Mouse (Mus musculus) neural tube, embryonic 10.5 days (tissue): ENCODE results near the gene Sat1.
"Not testable (repeated sequence)": the region's sequence is repeated elsewhere in the genome, so short reads cannot be mapped to it uniquely, and the experiment has no call there.

ENCODE experiments used
- DNase-seq: peaks from one replicate; pipeline ENCODE4 v3.0.0-alpha.2; 2017; ENCODE audit warnings: low spot score; ENCODE audit errors: extremely low spot score

The Sat1 gene

DNA sequence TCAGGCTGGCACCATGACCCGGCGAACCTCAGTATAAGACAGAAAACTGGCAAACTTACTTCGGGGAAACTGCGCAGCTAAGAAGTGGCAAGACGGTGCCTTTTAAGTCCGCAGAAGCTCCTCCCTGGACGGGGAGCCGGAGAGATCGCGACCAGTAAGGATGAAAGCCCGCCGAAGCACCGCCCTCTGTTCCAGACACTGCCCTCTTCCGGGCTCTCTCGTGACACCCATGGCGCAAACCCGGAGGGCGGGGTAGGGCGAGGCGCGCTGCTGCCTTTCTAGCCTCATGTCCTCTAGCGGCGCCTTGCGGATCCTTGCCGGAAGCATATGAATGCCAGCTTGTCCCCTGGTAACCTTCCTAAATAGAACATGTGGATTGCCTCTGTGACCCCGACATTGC is at the start of gene Sat1:
Sat1 (minus strand) TSS at position 179 of the 400 bp plus-strand sequence.
- DNase-seq, result peak; percentile 71

DNA sequence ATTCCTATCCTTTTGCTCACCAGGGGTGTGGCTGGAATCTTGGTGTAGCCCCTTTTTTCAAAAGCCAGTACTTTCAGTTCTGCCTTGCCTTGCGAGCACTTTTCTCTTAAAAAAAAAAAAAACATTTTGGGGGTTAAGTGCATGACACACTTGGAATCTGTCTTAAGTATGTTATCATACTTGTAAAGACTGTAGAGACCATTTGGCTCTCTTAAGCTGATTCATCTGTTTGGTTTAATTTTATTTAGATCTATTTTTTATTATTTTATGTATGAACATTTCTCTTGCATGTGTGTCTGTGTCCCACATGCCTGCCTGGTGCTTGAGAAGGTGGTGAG is 46.6 kb upstream of the Sat1 start:
- no peak for DNase-seq

- DNase-seq, result peak; percentile 69
Measured at GRCm38 (mm10) chrX:155262235-155262914, 46.1 kb upstream of the Sat1 start, which contains the start of gene Acot9. Gene Acot9, plus strand, starts transcription at chrX:155262443.

- no peak for DNase-seq
Measured at GRCm38 (mm10) chrX:155256856-155257255, 40.6 kb upstream of the Sat1 start.

GRCm38 (mm10) chrX:155218277-155218676 is 2.0 kb upstream of the Sat1 start:
- no peak for DNase-seq

GRCm38 (mm10) chrX:155215501-155216248 is 574 bp downstream of the Sat1 start:
- peak; percentile 40 for DNase-seq

DNA sequence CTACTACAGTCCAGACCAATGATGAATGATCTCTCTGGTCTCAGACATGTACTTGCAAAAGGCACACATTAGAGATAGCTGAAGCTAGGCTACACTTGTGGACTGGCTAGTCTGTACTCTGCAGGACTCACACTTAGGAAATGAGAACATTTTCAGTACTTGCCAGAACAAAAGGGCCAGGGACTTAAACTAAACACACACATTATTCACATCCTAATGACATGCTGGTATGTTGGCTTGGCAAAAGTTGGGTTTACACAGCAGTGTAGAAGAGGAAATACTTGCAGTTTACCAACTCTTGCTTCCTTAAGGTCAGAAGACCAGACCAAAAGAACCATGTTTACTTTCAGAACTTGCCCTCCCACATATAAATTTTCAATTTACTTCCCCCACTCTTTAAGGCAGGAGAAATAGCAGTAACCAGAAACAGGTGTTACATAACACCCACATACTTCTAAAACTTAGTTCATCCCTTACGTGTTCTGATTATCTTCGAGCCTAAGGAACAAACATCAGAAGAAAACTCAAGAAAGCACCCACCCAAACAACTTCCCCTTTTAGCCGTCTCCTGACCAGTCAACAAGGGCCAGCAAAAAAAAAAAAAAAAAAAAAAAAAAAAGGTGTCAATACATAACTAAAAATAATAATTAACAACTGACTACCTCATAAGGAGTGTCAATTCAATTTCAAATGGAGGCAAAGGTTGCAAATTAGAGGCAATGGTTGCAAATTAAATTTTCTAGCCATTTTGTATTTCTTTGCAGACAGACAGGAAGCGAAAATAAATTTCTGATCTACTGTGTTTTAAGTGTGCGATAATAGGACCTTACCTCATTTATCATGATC is 1.7 kb downstream of the Sat1 start:
- DNase-seq, result no peak

DNA sequence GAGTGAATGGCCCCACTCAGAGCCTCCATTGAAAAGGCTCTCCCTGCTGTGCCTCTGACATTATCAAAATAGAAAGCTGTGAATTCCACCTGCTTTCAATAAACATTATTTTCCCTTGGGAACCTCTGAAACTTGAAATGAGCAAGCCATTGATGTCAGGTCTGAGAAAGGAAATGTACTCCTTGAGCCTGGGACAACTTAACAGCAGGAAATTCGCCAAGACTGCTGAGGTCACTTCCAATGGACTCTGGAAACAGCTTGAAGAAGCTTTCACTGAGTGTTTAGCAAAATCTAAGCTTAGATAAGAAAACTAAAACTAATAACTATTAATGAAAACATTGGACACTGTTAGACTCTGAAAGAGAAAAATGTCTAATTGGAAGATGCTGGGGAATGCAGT is 7.6 kb downstream of the Sat1 start:
- DNase-seq, result no peak

DNA sequence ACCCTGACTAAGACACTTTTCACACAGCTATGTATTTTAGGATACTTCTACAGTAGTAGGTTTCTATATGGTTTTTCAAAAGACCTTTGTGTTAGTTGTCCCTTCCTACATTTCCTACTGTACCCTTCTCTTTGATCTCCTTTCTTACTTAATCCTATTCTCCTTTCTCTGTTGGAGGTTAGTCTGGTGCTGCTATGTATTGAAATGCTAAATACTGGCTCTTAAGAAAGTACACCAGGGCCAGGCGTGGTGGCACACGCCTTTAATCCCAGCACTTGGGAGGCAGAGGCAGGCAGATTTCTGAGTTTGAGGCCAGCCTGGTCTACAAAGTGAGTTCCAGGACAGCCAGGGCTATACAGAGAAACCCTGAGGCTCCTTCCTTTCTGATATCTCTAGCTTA is 10.8 kb downstream of the Sat1 start:
- not testable (repeated sequence) for DNase-seq

- no peak for DNase-seq
Measured at GRCm38 (mm10) chrX:155202406-155203305, 13.6 kb downstream of the Sat1 start.

GRCm38 (mm10) chrX:155201799-155202198 is 14.4 kb downstream of the Sat1 start:
- no peak for DNase-seq

DNA sequence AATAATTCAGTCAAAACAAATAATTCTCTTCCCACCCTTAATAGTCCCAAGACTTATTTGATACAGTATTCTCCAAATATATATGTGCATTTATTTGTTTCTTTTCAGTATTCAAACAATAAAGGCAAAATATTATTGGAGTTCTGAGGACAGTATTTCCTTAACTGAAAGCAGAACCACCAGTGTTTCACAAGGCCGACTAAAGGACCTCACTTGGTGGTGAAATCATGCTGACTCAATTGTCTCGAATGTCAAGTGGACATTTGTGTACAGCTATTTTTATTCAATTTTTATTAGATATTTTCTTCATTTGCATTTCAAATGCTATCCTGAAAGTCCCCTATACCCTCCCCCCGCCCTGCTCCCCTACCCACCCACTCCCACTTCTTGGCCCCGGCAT is 21.3 kb downstream of the Sat1 start:
- no peak for DNase-seq

DNA sequence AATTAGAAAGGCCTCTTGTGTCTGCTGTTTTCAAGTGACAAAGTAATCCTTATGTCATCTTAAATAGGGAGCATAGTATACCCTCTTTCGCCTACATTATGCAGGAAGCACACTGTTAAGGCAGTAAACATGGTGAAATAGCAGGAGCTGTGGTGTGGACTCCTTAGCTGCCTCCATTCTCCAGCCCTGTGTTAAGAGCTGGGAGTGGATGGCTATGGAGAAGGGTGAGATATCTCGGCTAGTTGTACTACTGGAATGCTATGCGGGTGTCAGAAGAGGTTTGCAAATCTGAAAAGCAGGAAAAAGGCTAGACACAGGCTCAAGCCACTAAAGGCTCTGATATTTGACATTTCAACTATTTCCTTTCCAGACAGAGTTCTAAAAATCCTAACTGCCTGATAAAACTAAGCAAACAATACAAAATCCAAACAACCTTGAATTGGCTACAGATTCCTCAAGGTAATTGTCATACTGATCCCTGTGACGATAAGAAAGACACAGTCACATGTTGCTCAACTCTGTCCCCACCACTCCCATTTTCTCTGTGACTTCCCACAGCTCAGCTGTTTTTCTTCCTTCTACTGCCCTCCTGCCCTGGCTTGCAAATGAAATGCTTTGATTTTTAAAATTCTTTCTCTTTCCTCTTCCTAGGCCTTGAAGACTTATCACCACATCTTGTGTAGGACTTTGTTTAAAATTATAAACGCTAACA is 22.4 kb downstream of the Sat1 start:
- no peak for DNase-seq

DNA sequence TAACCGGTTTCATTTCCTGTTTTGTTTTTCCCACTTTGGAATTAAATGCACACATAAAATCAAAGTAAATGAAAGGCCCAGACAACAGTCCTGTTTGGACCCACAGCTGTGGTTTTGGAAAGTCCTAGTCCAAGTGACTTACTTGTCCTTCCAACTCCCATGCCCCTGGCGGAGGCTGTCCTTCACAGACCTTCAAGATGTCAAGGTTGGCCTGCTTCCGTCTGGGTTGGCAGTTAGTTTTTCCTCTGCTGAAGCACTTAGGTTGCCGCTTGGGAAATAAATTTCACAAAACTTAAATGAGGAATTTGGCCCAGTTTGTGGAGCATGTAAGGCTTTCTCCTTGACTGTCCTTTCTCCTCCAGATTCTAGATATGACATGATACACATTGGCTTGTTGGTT is 24.3 kb downstream of the Sat1 start:
- no peak for DNase-seq

DNA sequence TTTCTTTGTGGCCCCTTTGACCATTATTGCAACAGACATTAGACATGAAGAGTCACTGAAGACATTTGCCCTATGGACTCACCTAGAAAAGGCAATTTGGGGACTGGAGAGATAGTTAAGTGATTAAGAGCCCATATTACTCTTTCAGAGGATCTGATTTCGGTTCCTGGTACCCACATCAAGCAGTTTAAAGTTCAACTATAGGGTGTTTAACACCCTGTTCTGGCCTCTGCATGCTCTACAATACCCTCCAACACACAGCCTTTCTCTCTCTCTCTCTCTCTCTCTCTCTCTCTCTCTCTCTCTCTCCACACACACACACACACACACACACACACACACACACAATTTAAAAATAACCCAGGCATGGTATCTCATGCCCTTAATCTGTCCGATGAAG is 38.6 kb downstream of the Sat1 start:
- DNase-seq, result no peak

DNA sequence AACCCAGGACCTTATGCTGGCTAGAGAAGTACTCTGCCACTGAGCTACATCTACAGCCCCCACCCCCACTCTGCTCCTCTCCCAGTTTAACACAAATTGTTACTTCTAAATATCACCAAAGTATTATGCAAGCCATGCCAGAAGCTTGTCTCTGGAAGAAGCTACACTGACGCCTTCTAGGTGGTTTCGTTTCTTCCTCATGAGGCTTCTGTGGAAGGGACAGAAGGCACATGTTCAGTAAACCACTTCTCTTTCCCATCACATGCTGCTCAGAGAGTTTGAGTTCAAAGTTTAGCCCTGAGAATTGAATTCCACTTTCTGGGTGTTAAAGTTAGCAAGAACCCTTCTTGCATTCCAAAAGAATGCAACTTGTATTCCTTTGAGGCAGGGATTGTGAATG is 39.0 kb downstream of the Sat1 start:
- DNase-seq, result no peak

- no peak for DNase-seq
Measured at GRCm38 (mm10) chrX:155175568-155175967, 40.7 kb downstream of the Sat1 start.

- no peak for DNase-seq
Measured at GRCm38 (mm10) chrX:155172310-155172709, 43.9 kb downstream of the Sat1 start.

- DNase-seq, result no peak
Measured at GRCm38 (mm10) chrX:155171754-155172153, 44.5 kb downstream of the Sat1 start.

DNA sequence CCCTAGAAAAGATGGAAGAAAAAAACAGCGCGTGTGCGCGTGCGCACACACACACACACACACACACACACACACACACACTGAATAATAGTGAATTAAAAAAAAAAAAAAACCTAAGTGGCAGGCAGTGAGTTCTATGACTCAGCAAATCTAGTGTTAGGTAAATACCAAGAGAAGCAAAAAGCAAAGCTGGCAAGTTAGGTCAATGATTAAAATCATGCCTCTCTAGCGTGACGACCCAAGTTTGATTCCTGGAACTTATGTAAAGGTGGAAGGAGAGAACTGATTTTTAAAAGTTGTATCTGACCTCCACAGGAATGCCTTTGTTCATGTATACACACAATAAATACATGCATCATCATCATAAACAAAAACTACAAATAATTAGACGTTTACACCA is 46.4 kb downstream of the Sat1 start:
- DNase-seq, result no peak
